Mouse (Mus musculus) spleen, postnatal 14 days (tissue): Measurements from ENCODE around the gene Gale.

Source experiments
- DNase-seq, 2 experiments: peaks; one replicate each; pipeline ENCODE4 v3.0.0; 2021 to 2022; ENCODE audit warnings: low spot score in 2 of 2

Gene Gale

GRCm38 (mm10) chr4:136010586-136010985 lies 47.1 kb downstream of the Gale start:
- no peak for DNase-seq

- no peak for DNase-seq
These were observed 52.6 kb downstream of the Gale start for GRCm38 (mm10) chr4:136016059-136016602.
